Mouse (Mus musculus): Measurements from ENCODE around the gene Gpn1.
"Not testable (repeated sequence)": the region's sequence is repeated elsewhere in the genome, so short reads cannot be mapped to it uniquely, and the experiment has no call there.

Gene Gpn1

GRCm38 (mm10) chr5:31494513-31495297, at the start of gene Gpn1:
Gene Gpn1 (plus strand): TSS chr5:31494741.
- in situ Hi-C loops (cut with MboI): no loop called here

DNA sequence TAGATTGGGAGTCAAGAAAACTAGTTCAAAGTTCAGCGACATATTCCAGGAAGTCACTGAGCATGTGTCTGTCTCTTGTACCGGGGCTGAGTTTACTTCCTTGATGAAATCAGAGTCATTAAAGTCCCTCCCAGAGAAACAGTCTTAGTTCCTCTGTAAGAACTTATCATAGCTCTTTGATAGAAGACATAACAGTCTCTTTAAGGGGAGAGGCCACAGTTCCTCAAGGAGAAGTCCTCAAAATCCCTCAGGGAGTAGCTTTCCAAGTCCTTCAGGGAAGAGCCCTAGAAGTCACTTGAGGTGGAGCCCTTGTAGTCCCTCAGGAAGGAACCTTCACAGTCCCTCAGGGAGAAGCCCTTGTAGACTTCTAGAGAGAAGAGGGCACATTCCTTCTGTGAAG, 43.2 kb upstream of the Gpn1 start:
- in situ Hi-C loops (cut with MboI): no loop called here

DNA sequence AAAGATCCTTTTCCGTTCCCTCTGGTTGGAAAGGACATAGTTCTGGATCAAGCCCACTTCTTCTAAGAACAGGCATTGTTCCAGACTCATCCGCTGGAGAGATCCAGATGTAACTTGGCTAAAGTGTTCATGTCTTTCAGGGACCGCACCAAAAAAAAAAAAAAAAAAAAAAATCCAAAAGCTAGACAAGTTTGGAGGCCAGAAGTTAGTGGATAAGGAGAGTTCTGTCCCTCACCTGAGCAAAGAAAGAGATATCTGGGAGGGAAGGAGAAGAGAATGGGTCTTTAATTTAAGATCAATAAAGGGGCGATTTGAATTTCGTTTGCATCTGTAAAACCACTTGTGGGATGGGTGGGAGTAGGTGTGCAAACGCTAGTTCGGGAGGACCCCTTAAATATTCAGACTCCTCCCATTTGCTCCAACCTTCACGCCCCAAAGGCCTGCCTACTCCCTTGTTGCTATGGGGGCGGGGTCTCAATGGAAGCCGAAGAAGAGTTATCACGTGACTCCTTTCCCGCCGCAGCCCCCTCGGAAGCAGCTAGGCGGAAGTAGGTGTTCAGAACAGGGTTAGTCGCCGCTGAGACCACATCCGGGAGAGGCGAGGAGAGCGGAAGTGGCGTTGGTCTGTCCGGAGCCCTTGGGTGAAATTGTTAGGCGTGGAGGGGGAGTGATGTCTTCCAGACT, 42.5 kb upstream of the Gpn1 start, which contains the start of gene Zfp512:
Gene Zfp512 (plus strand): TSS at position 554 of the 684 bp plus-strand sequence.
- in situ Hi-C loops (cut with MboI): no loop called here

- in situ Hi-C loops (cut with MboI): no loop called here
These were observed 42.0 kb upstream of the Gpn1 start for GRCm38 (mm10) chr5:31452562-31452878.

GRCm38 (mm10) chr5:31452886-31453410, 41.6 kb upstream of the Gpn1 start:
- in situ Hi-C loops (cut with MboI): no loop called here

DNA sequence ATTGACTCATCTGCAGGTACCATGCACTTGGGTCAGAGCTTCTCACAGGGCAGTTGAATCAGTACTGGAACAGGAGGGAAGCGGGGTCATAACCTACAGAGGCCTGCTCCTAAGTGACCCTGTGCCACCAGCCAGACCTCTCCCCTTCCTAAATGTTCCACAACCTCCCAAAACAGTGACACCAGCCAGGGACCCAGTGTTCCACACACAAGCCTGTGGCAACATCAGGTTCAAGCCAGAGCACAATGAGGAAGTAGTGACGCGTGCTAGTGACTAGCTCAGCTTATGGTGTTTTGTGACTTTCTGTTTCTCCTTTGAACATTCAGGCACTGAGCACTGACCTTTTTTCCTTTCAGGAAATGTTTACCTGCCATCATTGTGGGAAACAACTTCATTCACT, 26.7 kb upstream of the Gpn1 start:
- in situ Hi-C loops (cut with MboI): no loop called here

GRCm38 (mm10) chr5:31469711-31470110, 24.8 kb upstream of the Gpn1 start:
- in situ Hi-C loops (cut with MboI): no loop called here

DNA sequence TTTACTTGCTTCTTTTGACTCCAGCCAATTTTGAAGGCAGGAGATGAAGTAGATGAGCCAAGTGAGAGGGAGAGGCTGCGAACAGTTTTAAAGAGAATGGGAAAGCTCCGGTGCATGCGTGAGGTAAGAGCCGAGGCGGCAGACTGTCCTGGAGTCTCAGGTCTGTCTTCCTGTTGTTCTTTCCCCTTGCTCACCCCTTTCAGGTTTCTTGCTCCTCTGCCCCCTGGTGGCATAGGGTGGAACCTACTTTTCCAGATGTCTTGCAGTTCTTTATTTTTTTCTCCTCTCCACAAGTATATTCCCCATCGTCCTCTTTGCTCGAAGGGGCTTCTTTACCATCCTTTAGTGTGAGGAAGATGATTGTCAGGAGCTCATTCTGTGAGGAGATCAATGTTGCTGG, 24.2 kb upstream of the Gpn1 start:
- in situ Hi-C loops (cut with MboI): no loop called here

GRCm38 (mm10) chr5:31480536-31480935, 14.0 kb upstream of the Gpn1 start:
- in situ Hi-C loops (cut with MboI): no loop called here

GRCm38 (mm10) chr5:31485440-31485839, 9.1 kb upstream of the Gpn1 start, which contains the start of gene 4930548H24Rik:
Gene 4930548H24Rik (plus strand): TSS chr5:31485740.
- in situ Hi-C loops (cut with MboI): no loop called here

GRCm38 (mm10) chr5:31487889-31488288, 6.7 kb upstream of the Gpn1 start:
- in situ Hi-C loops (cut with MboI): no loop called here

DNA sequence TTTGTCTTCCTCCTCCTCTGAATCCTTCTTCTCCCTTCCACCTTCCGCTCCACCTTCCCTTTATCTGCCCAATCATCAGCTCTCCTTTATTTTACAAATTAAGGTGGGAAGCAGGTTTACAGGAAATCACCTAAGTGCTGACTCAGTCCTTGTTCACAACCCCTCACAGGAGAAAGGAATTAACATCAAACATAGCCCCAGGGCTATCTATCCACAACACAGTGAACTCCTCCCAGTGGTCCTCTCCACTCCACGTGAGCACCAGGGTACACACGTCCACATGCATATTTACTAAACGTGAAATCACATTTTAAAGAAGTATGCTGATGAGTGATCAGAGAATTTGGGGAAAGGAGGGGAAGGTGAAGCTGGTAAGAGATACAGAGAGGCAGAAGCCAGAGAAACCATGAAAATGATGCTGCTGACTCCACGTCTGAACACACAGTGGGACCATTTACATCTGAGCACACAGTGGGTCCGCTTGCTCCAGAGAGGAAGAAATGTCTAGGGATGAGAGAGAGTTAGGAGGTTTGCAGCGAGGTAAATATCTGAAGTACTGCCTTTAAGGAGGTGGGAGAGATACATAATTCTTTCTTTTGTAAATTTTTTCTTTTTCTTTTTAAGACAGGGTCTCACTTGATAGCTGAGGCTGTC, 5.3 kb upstream of the Gpn1 start:
- in situ Hi-C loops (cut with MboI): no loop called here

DNA sequence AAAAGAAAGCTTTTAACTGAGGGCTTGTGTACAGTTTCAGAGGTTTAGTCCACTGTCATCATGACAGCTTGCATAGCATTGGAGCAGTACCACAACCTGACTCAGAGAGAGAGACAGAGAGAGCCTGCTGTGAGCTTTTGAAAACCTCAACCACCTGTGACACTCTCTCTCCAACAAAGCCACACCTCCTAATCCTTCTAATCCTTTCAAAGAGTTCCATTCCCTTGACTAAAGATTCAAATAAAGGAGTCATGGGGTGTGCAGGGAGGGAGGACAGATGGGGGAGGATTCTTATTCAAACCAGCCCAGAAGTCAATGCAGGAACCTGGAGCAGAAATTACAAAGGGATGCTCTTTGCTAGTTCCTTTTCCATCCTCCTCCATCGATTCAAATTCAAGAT, 2.5 kb upstream of the Gpn1 start:
- in situ Hi-C loops (cut with MboI): no loop called here

GRCm38 (mm10) chr5:31504843-31505242, 10.3 kb downstream of the Gpn1 start:
- in situ Hi-C loops (cut with MboI): no loop called here

GRCm38 (mm10) chr5:31512481-31512880, 17.9 kb downstream of the Gpn1 start:
- in situ Hi-C loops (cut with MboI): no loop called here

DNA sequence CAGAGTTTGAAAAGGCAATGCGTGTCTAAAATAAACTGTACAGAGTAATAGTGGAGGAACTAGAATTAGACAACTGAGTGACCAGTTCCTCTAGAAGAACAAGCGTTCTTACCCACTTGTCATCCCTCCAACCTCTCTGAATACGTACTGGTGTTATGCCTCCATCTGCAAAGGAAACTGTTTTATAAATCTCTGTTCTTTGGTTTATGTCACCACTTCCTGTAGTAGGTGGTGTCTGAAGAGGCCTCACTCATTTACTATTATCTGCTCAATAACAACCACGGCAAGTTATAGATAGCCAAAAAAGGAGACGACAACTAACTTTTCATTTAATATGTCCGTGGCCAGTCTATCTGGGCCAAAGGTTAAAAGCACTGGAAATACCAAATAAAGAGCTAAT, 26.0 kb downstream of the Gpn1 start:
- in situ Hi-C loops (cut with MboI): no loop called here

GRCm38 (mm10) chr5:31526354-31527116, 32.0 kb downstream of the Gpn1 start, which contains the start of gene Slc4a1ap:
Gene Slc4a1ap (plus strand): TSS chr5:31526995.
- in situ Hi-C loops (cut with MboI): no loop called here

- in situ Hi-C loops (cut with MboI): no loop called here
These were observed 32.7 kb downstream of the Gpn1 start for GRCm38 (mm10) chr5:31527117-31527680.

DNA sequence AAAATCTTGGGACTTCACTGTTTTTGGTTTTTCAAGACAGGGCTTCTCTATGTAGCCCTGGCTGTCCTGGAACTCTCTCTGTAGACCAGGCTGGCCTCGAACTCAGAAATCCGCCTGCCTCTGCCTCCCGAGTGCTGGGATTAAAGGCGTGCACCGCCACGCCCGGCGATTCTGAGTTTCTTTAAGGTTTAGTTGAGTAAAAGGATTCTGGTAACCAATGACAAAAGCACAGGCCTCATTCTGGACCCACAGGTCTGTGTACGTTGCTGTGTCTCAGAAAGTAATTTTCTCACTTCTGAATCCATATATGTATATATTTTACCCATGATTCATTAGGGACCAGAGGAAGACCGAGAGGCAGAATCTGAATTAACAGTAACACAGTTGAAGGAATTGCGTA, 33.2 kb downstream of the Gpn1 start, which contains the start of gene Supt7l:
Gene Supt7l (minus strand): TSS at position 101 of the 400 bp plus-strand sequence.
- in situ Hi-C loops (cut with MboI): not testable (repeated sequence)

DNA sequence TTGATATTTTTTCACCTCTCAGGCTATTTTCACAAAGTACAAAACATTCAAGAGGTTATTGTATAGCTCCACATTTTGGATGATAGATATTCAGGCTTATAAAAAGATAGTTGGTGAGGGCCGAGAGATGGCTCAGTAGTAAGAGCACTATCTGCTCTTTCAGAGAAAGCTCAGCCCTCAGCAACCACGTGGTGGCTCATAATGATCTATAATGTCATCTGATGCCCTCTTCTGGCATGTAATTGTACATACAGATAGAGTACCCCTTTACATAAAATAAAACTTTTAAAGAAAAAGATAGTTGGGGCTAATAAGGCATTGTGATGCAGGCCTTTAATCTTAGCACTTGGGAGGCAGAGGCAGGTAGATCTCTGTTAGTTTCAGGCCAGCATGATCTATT, 34.0 kb downstream of the Gpn1 start:
- in situ Hi-C loops (cut with MboI): no loop called here

DNA sequence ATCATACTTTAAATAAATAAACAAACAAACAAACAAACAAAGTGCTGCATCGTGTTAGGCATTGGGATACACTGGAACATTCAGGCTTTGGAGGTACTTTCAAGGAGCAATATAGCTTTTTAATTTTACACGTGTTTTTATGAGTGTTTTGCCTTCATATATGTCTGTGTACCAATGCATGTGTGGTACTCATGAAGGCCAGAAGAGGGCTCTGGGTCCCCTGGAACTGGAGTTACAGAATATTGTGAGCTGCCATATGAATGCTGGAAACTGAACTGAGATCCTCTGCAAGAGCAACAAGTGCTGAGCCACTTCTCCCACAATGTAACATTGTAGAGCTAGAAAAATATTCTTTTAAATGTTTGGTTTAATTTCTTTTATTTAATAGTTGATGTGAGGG, 40.7 kb downstream of the Gpn1 start:
- in situ Hi-C loops (cut with MboI): no loop called here

Data from mature B cell (primary cell).